Mouse (Mus musculus) heart, embryonic 10.5 days (tissue): ENCODE measurements at regions not wholly inside any gene's neighbourhood (a gene's known extent, or its start where the extent isn't known, plus 50 kb on each side); places are given as distances from the start of the nearest gene placed in this dataset.

ENCODE experiments used
- DNase-seq: peaks from one replicate; pipeline ENCODE4 v3.0.0-alpha.2; 2017; ENCODE audit warnings: low spot score
- H3K27ac ChIP-seq: fragments of 300-500 bp; sonication (generic); 2 replicates; pipeline ENCODE4 v1.5.1; 2016; ENCODE audit warnings: mild to moderate bottlenecking
- H3K27me3 ChIP-seq: fragments of 300-500 bp; sonication (generic); 2 replicates; pipeline ENCODE4 v1.6.1; 2016; ENCODE audit warnings: mild to moderate bottlenecking; ENCODE audit not compliant: poor library complexity, insufficient read depth, severe bottlenecking
- H3K36me3 ChIP-seq: fragments of 300-500 bp; sonication (generic); 2 replicates; pipeline ENCODE4 v1.6.1; 2016; ENCODE audit warnings: mild to moderate bottlenecking, moderate library complexity
- H3K4me1 ChIP-seq: fragments of 300-500 bp; sonication (generic); 2 replicates; pipeline ENCODE4 v1.6.1; 2016; ENCODE audit warnings: mild to moderate bottlenecking
- H3K4me3 ChIP-seq: fragments of 300-500 bp; sonication (generic); 2 replicates; pipeline ENCODE4 v1.5.1; 2016; ENCODE audit warnings: mild to moderate bottlenecking, moderate library complexity
- H3K9me3 ChIP-seq: fragments of 300-500 bp; sonication (generic); 2 replicates; pipeline ENCODE4 v1.6.1; 2016; ENCODE audit warnings: mild to moderate bottlenecking, moderate library complexity
- WGBS: fragments of 180-500 bp; shearing (Covaris S2); methylation state at CpG from one replicate; pipeline ENCODE4 v1.1.7; 2016; 5-methylcytosine and 5-hydroxymethylcytosine counted together

DNA sequence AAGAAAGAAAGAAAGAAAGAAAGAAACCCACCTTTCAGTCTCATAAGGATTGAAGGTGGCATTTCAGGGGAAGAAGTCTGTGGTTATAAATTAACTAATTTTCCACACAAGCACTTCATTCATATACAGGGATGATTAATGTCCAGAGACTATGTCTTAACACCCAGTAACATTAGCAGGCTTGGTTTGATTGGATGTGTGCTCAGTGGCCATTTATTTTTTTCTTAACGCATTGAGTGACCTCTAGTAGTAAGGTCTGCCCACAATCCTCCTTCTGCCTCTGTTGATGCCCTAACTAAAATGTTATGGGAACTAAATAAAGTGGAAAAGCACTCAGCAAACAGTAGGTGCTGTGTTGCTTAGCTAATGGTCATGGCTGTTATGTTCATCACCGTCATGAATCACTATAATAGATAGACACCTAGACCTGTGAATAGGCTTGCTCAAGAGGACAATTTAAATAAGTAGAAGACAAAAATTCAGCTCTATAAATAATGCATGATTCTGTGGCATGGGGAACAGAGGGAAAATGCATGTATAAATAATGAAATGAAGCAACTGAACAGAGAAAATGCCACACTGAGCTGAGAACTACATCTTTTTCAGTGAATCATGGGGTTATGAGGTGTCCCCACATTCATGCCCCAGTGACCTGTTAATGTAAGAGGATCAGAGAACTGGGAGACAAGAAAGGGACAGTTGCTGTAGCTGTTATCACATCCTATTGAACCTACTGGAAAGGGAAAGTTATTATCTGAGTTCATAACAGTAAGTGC is 432.3 kb downstream of the Flrt2 start:
- 81% methylated on average over 2 of the region's 2 CpGs for WGBS
- H3K9me3 ChIP-seq = no peaks in the 10 kb centered on the region

DNA sequence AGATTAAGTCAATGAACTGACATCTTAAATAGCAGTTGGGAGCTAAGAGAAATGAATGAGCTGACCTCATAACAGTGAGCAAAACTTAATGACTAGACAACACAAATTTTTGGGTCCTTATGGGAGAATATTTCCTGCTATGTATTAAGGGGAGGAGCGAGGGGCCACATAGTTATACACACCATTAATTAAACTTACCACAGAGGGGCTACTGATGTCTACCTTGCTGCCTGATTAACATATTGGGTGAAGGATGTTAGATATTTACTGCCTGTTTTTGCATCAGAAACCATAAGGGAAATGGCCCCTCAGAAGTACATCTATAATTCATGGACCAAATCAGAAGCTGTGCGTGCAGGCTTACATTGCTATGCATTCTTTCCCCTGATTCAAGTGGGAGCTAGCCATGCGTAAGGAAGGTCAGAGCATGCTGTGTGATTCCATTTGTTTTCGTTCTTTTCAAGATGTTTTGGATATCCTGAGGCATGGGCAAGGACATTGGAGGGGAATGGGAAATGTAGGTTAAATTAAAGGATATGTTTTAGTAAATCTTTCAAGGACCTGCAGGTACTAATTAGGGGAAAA is 437.9 kb downstream of the Flrt2 start:
- no peaks in the 10 kb centered on the region for H3K27me3 ChIP-seq
- no peak for DNase-seq
- no peak overlapping the region for H3K27ac ChIP-seq
- no peaks in the 10 kb centered on the region for H3K36me3 ChIP-seq
- H3K4me3 ChIP-seq = no peak overlapping the region
- no peaks in the 10 kb centered on the region for H3K4me1 ChIP-seq
- no peaks in the 10 kb centered on the region for H3K9me3 ChIP-seq
- WGBS = 88% methylated on average over 4 of the region's 4 CpGs

More for the DNA sequence above, 432.3 kb downstream of the Flrt2 start:
- DNase-seq = no peak
- Histone ChIP-seq H3K27me3 (no peaks in the 10 kb centered on the region), H3K27ac (no peak overlapping the region), H3K4me1 (no peaks in the 10 kb centered on the region), H3K36me3 (no peaks in the 10 kb centered on the region), H3K4me3 (no peak overlapping the region)

DNA sequence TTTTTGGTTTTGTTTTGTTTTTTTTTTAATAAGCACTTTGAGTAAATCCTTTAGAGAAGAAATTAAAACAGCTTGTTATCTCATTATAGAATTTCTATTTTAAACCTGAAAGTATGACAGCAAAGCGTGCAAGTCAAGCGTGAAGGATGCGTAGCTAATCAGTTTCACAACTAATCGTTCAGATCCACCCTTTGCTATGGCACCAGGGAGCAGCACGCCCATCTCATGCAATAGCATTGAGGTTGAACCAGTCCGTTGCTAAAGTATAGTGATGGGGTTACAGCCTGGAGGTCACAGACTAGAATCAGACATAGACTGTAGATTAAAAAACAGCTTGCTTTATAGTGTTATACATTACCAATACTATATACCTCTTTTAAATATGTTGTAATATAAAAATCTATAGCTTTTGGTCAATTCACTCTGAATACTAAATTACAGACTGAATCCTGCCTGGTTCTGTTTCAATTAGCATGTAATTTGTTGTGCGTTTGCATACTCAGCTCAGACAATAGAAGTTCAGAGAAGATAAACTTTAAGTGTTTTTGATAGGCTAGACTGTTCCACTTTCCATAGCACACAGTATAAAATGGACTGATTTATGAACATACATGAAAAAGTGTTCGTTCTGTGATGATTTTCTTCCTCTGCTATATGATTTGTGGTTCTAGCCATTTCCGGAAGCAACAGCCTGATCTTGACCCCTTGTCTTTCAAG is 438.9 kb downstream of the Flrt2 start:
- no peak overlapping the region for H3K27ac ChIP-seq
- no peak overlapping the region for H3K4me3 ChIP-seq
- H3K4me1 ChIP-seq = no peaks in the 10 kb centered on the region
- no peaks in the 10 kb centered on the region for H3K36me3 ChIP-seq
- H3K27me3 ChIP-seq = no peaks in the 10 kb centered on the region
- H3K9me3 ChIP-seq = no peaks in the 10 kb centered on the region
- 87% methylated on average over 9 of the region's 9 CpGs for WGBS
- no peak for DNase-seq

DNA sequence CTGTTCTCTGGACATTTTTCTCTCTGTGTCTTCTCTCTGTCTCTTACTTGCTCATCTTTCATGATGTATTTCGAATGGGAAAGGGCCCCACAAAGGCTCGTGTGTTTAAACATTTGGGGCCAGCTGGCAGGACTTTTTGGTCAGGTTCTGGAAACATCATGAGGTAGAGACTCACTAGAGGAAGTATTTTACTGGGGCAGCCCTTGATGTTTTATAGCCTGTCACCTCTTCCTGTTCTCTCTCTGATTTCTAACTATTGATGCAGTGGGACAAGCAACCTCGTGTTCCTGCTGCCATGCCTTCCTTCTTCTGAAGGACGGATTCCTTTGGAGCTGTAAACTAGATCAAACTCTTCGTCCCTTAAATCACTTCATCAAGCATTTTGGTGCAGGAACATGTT is 442.1 kb downstream of the Flrt2 start:
- WGBS = 69% methylated on average over 5 of the region's 5 CpGs

DNA sequence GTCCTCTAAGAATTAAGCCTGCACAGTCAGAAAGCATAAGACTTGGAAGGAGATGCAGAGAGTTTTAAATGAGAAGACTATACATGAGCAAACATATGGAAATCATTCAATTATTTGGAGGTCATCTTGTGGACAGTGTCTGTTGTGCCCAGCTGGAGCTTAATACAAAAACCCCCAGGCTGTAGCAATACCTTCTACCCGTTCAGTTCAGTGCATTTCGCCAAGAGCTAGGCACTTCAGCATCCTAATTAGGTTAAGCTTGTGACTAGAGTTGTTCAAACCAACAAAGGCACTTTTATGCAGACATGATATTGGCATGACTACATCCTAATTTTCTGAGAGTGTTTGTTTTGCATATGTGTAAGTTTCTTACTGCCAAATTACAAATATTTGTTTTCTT is 449.7 kb downstream of the Flrt2 start:
- H3K4me1 ChIP-seq = no peaks in the 10 kb centered on the region
- H3K27ac ChIP-seq = no peak overlapping the region
- 92% methylated on average over 2 of the region's 2 CpGs for WGBS
- H3K9me3 ChIP-seq = no peaks in the 10 kb centered on the region
- no peak overlapping the region for H3K4me3 ChIP-seq
- DNase-seq = no peak
- H3K27me3 ChIP-seq = no peaks in the 10 kb centered on the region
- H3K36me3 ChIP-seq = no peaks in the 10 kb centered on the region

More for the DNA sequence above, 442.1 kb downstream of the Flrt2 start:
- H3K4me1 ChIP-seq = no peaks in the 10 kb centered on the region
- H3K27me3 ChIP-seq = no peaks in the 10 kb centered on the region
- no peaks in the 10 kb centered on the region for H3K9me3 ChIP-seq
- no peaks in the 10 kb centered on the region for H3K36me3 ChIP-seq
- no peak overlapping the region for H3K4me3 ChIP-seq
- H3K27ac ChIP-seq = no peak overlapping the region
- DNase-seq = no peak

DNA sequence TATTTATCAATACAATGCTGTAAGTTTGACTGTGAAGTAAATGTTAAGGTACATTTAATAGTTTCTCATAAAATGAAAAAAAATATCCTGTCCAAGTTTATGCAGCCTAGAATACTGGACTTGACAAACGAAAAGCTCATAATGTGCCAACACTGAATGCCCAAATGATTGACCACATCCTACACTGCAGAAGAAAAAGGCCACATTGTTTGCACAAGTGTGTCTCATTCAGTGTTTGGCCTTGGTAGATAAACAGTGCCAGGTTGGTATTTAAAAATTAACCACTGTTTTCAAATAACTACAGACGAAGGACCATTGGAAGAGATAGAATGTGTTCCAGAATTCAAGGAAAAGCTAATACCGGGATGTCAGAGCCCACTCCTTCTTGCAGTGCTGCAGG is 462.1 kb downstream of the Flrt2 start:
- H3K4me3 ChIP-seq = no peak overlapping the region
- no peaks in the 10 kb centered on the region for H3K27me3 ChIP-seq
- no peaks in the 10 kb centered on the region for H3K4me1 ChIP-seq
- DNase-seq = no peak
- H3K36me3 ChIP-seq = no peaks in the 10 kb centered on the region
- H3K9me3 ChIP-seq = no peaks in the 10 kb centered on the region
- no peak overlapping the region for H3K27ac ChIP-seq
- WGBS = 77% methylated on average over 3 of the region's 3 CpGs

DNA sequence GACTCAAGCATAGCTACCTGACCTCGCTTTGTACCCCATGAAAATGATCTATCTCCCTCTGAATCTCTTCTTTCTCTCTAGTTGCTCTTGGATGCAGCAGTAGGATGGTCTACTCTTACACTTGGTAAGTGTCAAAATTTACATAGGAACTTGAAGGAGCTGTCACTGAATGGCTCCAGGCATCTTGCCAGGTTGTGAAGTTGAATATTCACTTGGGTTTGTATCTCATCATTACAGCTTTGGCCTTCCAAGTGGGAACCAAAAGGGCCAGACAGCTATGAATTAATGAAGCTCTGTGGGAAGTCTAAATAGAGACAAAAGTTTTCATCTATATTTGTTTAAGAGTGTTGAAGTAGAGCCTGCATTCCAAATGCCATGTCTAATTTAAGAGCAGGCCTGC is 475.5 kb downstream of the Flrt2 start:
- Histone ChIP-seq H3K27ac (no peak overlapping the region), H3K9me3 (no peaks in the 10 kb centered on the region), H3K36me3 (no peaks in the 10 kb centered on the region), H3K27me3 (no peaks in the 10 kb centered on the region), H3K4me3 (no peak overlapping the region), H3K4me1 (no peaks in the 10 kb centered on the region)
- DNase-seq = no peak
- WGBS = 85% methylated on average over 1 of the region's 1 CpGs

DNA sequence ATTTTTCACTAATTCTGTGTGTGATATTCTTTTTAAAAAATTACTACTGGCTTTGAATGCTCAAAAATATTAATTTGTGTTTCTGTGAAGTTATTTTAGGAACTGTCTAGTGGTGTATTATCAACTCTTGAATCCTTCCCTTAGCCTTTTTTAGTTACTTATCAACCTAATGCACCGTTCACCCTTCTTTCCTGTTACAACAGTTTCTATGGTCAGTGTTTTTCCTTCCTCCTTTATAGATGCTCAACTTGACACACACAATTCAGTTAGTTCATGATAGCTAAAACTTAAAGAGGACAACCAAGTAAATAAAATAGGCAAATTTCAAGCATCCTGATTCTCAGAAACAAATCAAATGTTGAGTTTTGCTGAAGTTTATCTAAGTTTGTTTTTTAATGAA is 506.9 kb downstream of the Flrt2 start:
- DNase-seq = no peak
- Histone ChIP-seq H3K27ac (no peak overlapping the region), H3K36me3 (no peaks in the 10 kb centered on the region), H3K9me3 (no peaks in the 10 kb centered on the region), H3K4me1 (no peaks in the 10 kb centered on the region), H3K4me3 (no peak overlapping the region), H3K27me3 (no peaks in the 10 kb centered on the region)
- 48% methylated on average over 1 of the region's 1 CpGs for WGBS

DNA sequence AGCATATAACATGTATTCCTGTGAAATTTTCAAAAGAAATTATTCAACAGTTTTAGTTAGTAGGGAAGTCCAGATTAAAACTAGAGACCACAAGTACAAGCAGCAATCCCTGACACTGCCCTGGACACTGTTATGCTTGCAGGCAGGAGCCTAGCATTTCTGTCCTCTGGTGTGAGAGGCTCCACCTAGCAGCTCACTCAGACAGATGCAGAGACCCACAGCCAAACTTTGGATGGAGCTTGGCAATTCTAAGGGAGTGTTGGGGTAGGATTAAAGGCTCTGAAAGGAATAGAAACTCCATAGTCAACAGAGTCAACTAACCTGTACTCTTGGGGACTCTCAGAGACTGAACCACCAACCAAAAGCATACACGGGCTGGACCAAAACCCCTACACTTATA is 509.8 kb downstream of the Flrt2 start:
- no peaks in the 10 kb centered on the region for H3K27me3 ChIP-seq
- 90% methylated on average over 1 of the region's 1 CpGs for whole genome bisulfite sequencing
- H3K4me1 ChIP-seq = no peaks in the 10 kb centered on the region
- no peaks in the 10 kb centered on the region for H3K9me3 ChIP-seq
- no peaks in the 10 kb centered on the region for H3K36me3 ChIP-seq
- peak; percentile 69 for DNase-seq
- H3K27ac ChIP-seq = no peak overlapping the region
- no peak overlapping the region for H3K4me3 ChIP-seq

DNA sequence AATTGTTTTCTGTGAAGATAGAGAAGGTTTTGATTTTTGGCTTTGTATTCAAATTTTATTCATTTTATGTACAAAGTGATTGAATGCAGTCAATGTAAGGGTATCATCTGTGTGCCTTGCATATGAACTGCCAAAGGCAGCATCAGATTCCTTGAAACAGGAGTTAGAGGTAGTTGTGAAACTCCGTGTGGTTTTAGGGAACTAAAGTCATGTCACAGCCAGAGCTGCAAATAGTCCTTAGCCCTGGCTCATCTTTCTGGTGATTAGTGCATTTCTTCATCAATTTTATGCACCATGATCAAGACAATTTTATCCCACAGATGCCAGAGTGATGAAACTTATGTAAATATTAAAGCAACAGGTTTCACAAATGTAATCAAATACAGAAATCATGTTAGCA is 534.4 kb downstream of the Flrt2 start:
- 79% methylated on average over 1 of the region's 1 CpGs for WGBS
- H3K9me3 ChIP-seq = no peaks in the 10 kb centered on the region
- DNase-seq = no peak

DNA sequence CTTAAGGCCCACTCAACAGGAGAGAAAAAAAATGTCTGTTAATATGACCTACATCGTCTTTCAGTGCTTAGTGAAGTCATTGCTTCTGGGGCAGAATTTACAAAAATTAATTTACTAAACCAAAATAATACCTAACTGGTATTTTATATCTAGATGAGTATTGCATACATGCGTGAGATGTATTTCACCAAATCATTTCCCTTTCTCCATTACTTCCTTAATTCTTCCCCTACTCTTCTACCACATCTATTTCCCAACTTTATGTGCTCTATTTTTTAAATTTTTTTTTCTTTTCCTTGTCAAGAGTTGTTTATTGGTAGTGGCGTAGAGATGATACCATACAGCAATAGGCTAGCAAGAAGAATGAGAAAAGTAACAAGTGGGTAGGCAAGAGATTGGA is 536.7 kb downstream of the Flrt2 start:
- Histone ChIP-seq H3K9me3 (no peaks in the 10 kb centered on the region), H3K4me1 (no peaks in the 10 kb centered on the region), H3K27me3 (no peaks in the 10 kb centered on the region), H3K36me3 (no peaks in the 10 kb centered on the region), H3K27ac (no peak overlapping the region), H3K4me3 (no peak overlapping the region)
- DNase-seq = no peak
- WGBS = 85% methylated on average over 3 of the region's 3 CpGs

More for the DNA sequence above, 534.4 kb downstream of the Flrt2 start:
- Histone ChIP-seq H3K4me3 (no peak overlapping the region), H3K27ac (no peak overlapping the region), H3K27me3 (no peaks in the 10 kb centered on the region), H3K4me1 (no peaks in the 10 kb centered on the region), H3K36me3 (no peaks in the 10 kb centered on the region)

DNA sequence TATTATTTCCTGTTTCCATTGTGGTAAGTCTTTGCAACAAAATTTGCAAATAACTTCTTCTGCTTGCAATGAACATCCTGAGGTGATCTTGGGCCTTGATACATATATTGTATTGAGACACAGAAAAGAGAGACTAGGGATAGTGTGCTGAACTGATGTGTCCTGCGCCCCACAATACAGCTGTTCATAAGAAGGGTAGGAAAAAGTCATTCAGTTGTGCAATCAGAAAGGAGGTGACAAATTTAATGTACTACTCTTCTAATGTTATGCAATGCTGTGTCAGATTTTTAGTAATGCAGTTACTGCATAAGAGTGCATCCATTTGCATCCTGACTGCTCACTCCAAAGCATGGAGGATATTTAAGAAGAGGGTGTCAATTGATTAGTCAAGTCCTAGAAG is 543.5 kb downstream of the Flrt2 start:
- Histone ChIP-seq H3K36me3 (no peaks in the 10 kb centered on the region), H3K4me1 (no peaks in the 10 kb centered on the region), H3K27me3 (no peaks in the 10 kb centered on the region), H3K9me3 (no peaks in the 10 kb centered on the region), H3K4me3 (no peak overlapping the region), H3K27ac (no peak overlapping the region)
- no peak for DNase-seq
- WGBS = 77% methylated on average over 1 of the region's 1 CpGs

DNA sequence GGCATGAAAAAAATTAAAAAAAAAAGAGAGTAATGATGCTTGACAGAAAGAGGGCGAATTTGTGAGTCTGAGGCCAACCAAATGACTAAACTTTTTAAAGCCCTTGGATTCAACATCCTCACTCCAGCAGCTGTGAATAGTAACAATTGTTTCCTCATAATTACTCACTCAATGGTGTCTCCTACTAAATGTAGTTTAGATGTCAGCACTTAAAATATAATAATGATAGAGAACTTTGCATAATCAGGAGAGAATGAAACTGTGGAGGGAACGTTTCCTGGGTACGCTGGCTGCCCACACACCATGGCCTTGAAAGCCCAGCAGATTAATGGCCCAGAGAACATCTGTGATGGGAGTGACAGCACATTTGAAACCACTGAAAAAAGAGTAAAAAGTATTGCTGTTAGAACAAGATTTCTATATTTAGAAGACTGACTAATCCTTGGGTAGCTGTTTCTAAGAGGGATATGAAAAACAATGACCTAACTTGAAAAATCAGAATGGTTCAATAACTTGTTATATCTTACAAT is 544.0 kb downstream of the Flrt2 start:
- no peaks in the 10 kb centered on the region for H3K36me3 ChIP-seq
- no peak overlapping the region for H3K27ac ChIP-seq
- no peak for DNase-seq
- no peak overlapping the region for H3K4me3 ChIP-seq
- H3K27me3 ChIP-seq = no peaks in the 10 kb centered on the region
- 67% methylated on average over 3 of the region's 3 CpGs for WGBS
- no peaks in the 10 kb centered on the region for H3K9me3 ChIP-seq
- no peaks in the 10 kb centered on the region for H3K4me1 ChIP-seq
